Mouse (Mus musculus): Measurements from ENCODE around the gene Cx3cr1.

DNA sequence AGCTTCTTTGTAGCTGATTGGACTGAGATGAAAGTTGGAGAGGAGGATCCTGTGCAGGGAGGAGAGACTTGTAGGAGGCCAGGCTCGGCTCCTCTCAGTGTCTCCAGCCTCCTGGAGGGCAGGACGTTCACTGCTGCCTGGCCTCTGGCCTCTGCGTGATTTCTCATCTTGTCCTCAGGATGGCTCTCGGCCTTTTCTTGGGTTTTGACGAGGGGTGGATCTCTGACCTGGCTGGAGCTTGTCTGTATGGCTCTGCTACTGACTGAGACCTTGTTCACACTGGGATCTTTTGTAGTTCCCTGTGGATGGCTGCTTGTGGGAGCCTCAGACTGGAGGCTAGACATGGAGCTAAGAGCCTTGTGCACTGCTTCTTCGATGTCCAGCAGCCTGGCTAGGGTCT is 54.9 kb downstream of the Cx3cr1 start:
- no peak for TF ChIP-seq CTCF (IDR thresholded peaks at IDR 0.05)
- no peak for TF ChIP-seq EP300 (IDR thresholded peaks at IDR 0.05)

Measured in lung, postnatal 0 days (tissue).